Mouse (Mus musculus) spleen, postnatal 36 days (tissue): ENCODE measurements around the gene Ndufaf8.

ENCODE experiments used
- DNase-seq, 2 experiments: peaks; one replicate each; pipeline ENCODE4 v3.0.0; 2022; ENCODE audit warnings: low spot score in 2 of 2, mixed read lengths in 1 of 2

Gene Ndufaf8

GRCm38 (mm10) chr11:120086702-120087152 lies 12.0 kb upstream of the Ndufaf8 start, which contains the start of gene Cep131:
TSS of gene Cep131 (minus strand) at chr11:120086827.
- DNase-seq = peak; percentile 98

- DNase-seq = no peak
Observed at GRCm38 (mm10) chr11:120090661-120091060, 8.1 kb upstream of the Ndufaf8 start.

DNA sequence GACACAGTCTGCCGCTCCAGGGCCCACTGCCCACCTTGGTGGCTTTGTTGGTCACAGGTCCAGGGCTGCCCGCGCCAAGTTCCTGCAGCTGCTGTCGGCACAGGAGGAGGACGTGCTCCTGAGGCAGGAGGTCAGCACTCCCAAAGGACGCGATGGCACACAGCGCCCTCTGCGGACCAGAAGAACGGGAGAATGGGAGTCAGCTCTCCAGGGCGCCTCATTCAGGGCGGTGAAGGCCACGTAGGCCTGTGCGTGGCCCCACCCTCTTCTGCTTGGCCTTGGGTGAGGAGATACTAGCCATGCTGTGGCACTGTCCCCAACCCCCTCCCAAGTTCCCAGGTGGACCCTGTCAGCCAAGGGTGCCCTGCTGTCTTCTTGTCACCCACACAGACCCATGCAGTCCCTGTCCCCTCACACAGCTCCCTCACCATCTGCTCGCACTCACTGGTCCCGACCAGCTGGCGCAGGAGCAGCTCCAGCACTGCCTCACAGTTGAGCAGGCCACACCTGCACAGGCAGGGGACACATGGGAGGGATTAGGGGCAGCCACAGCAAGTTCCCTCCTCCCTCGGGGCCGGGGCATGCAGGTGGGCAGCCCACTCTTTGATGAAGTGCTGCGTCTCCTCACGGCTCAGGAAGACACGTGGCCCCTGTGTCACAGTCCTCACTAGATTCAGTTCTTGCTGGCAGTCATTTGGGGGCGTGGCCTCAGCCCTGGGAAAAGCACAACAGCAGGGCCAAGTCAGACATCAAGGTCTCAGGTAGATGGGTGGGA lies 5.7 kb upstream of the Ndufaf8 start:
- DNase-seq = no peak

GRCm38 (mm10) chr11:120101036-120101435 lies 2.3 kb downstream of the Ndufaf8 start:
- DNase-seq = peak; percentile 44 to 55

DNA sequence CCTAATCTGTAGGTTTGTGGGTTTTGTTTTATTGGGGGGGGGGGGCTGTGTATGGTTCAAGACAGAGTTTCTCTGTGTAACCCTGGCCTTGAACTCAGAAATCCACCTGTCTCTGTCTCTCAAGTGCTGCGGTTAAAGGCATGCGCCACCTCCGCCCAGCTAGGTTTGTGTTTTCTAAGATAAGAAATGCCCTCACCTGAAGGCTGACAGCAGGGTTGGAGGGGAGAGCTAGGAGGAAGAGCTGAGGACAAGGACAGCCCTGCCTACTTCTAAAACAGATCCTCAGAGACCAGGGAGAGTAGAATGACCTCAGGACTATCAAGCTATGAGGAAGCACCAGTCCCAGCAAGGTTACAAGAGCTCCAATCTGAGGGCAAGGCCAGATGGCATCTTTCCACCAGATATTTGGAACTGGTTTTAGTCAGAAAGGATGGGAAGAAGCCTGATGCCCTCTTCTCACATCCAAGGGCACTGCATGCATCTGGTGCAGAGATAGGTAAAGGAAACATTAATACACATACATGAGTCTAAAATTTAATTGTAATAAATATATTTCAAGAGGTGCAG lies 4.8 kb downstream of the Ndufaf8 start:
- no peak for DNase-seq

GRCm38 (mm10) chr11:120107026-120107425 lies 8.3 kb downstream of the Ndufaf8 start:
- no peak for DNase-seq

- no peak for DNase-seq
Observed at GRCm38 (mm10) chr11:120107796-120108195, 9.1 kb downstream of the Ndufaf8 start.

- no peak for DNase-seq
Observed at GRCm38 (mm10) chr11:120109558-120110210, 11.0 kb downstream of the Ndufaf8 start.

GRCm38 (mm10) chr11:120110554-120110953 lies 11.8 kb downstream of the Ndufaf8 start:
- DNase-seq = no peak

GRCm38 (mm10) chr11:120111033-120111432 lies 12.3 kb downstream of the Ndufaf8 start:
- DNase-seq = peak in 1 of 2 experiments; percentile 24

DNA sequence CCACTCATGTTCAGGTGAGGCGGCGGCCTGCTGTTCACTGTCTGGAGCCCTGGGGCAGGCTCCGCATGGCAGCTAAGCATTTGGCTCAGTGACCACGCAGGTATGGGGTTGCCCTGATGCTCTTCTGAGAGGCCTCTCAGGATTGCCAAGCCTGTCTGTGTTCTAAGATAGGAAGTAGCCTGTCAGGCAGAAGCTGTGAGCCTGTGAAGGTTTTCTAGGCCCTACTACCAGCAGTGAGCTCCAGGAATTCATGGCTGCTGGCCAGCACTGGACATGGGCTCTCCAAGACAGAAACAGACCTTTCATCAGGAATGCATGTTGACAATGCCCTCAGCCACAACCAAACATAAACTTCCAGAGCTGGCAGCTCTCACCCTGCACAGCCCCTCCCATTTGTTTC lies 13.4 kb downstream of the Ndufaf8 start:
- no peak for DNase-seq

DNA sequence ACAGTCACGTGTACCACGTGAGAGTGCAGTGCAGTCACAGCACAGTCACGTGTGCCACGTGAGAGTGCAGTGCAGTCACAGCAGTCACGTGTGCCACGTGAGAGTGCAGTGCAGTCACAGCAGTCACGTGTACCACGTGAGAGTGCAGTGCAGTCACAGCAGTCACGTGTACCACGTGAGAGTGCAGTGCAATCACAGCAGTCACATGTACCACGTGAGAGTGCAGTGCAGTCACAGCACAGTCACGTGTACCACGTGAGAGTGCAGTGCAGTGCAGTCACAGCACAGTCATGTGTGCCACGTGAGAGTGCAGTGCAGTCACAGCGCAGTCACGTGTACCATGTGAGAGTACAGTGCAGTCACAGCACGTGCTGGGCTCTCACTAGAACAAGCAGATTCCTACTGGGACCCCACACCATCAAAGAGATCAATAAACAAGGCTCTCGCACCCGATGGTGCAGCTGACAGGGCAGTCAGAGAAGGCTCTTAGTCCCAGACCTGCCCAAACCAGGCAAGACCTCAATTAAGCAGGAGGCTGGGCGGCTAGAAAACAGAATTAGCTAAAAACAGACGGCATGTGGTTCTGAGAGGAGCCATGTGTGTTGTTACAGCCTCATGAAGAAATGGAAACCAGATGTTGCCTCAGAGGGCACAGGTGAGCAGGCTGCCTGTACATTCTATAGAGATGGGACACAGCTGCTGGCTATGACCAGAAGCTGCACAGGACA lies 15.9 kb downstream of the Ndufaf8 start:
- DNase-seq = no peak

GRCm38 (mm10) chr11:120117626-120118025 lies 18.9 kb downstream of the Ndufaf8 start:
- no peak for DNase-seq

DNA sequence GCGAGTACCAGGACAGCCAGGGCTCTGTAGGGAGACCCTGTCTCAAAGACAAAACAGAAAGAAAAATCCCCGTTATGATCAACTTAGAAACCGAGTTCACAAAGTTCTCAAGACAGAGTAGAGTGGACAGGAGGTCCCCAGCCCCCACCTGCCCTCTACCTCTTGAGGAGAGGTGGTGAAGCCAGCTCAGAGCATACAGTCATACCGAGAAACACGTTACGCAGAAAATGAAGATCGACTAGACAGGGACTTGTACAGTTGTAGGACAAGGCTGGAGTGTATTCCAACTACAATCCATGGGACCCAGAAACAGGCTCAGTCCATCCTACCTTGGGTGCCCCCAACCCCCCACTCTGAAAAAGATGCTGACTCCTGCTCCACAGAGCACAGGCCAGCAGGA lies 20.4 kb downstream of the Ndufaf8 start:
- no peak for DNase-seq

GRCm38 (mm10) chr11:120119936-120120541 lies 21.3 kb downstream of the Ndufaf8 start:
- no peak for DNase-seq

GRCm38 (mm10) chr11:120120642-120121420 lies 22.1 kb downstream of the Ndufaf8 start:
- no peak for DNase-seq

DNA sequence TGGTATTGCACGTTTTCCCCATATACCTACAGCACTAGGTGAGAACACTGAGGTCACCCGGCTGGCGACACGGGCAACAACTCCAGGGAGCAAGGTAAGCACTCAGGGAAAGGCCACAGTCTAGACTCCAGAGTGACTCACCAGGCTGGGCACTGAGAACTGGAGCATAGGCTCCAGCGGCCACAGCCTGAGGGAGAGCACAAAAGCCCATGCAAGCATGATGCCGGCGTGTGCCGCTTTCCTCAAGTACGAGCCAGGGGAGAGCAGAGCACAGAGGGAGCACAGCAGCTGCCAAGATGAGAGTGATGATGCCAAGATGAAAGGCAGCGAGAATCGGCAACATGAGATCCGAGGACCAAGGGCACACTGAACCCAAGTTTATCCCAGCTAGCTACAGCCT lies 23.4 kb downstream of the Ndufaf8 start:
- no peak for DNase-seq

- no peak for DNase-seq
Observed at GRCm38 (mm10) chr11:120126845-120127244, 28.1 kb downstream of the Ndufaf8 start.

GRCm38 (mm10) chr11:120129281-120129680 lies 30.6 kb downstream of the Ndufaf8 start:
- no peak for DNase-seq

DNA sequence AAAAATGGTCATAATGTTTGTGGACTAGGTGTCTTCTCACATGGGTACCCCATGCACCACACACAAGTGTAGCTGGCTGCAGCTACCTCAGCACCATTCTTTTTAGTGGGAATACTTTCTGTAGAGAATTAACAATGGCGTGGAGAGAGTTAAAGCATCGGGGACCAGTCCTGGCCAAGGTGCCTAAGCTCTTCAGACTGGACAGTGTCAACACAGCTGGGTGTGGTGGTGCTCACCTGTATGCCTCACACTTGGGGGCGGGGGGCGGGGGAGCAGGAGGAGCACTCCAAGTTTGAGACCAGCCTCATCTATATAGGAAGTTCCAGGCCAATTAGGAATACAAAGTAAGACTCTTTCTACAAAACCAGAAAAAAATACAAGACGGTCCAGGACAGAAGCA lies 35.4 kb downstream of the Ndufaf8 start:
- DNase-seq = no peak
